Comparison of ENCODE assay signal across 15 mouse cellular contexts in genomic region chr1:133231523-133232193, GRCm38 (mm10).
"Had no signal": no experiment of that assay in that cellular context is flagged by ENCODE, and none has a peak within 500 bp of the region (broad histone marks: within the 10 kb centered on the region; RNA-seq: fewer than 3 reads in every experiment).

No protein-coding gene starts in this region.

- H3K27ac ChIP-seq: kidney, postnatal 0 days; left cerebral cortex, adult 2 months; limb, embryonic 12.5 days; liver, embryonic 14.5 days; midbrain, embryonic 10.5 days; neural tube, embryonic 15.5 days had no signal

- H3K4me2 ChIP-seq: limb, embryonic 12.5 days; neural tube, embryonic 15.5 days had no signal

- H3K27me3 ChIP-seq: neural tube, embryonic 15.5 days had no signal

- DNase-seq: kidney, adult 11 months; kidney, postnatal 36 days; lung, adult 2 months; lung, postnatal 4 days; midbrain, embryonic 14.5 days; right cerebral cortex, adult 18-20 months; right cerebral cortex, postnatal 25 days; thymus, postnatal 36 days had no signal

- H3K4me3 ChIP-seq: left cerebral cortex, adult 2 months; limb, embryonic 12.5 days; midbrain, embryonic 10.5 days; myocyte; neural tube, embryonic 15.5 days had no signal

- H3K36me3 ChIP-seq: limb, embryonic 12.5 days; midbrain, embryonic 10.5 days; neural tube, embryonic 15.5 days had no signal

- H3K9ac ChIP-seq: limb, embryonic 12.5 days; liver, embryonic 14.5 days; neural tube, embryonic 15.5 days had no signal

- H3K9me3 ChIP-seq: limb, embryonic 12.5 days; midbrain, embryonic 10.5 days; neural tube, embryonic 15.5 days had no signal
